Mouse (Mus musculus) CH12.LX (cell line): Measurements from ENCODE around the gene Crip1. TPM values are rescaled to one million over a fixed set of nuclear protein-coding genes. Genes with fewer than 3 reads are reported as not detected.

Experiments used
- DNase-seq: peaks from one replicate; pipeline ENCODE4 v3.0.0-alpha.2; 2013; ENCODE audit errors: extremely low read depth
- H3K27ac ChIP-seq: 2 replicates; pipeline ENCODE4 v1.5.1; 2012; ENCODE audit warnings: low read depth, mild to moderate bottlenecking, control low read depth, moderate library complexity; ENCODE audit not compliant: insufficient read depth
- H3K27me3 ChIP-seq: replicated peaks from 2 replicates; pipeline ENCODE3; 2012; ENCODE audit warnings: inconsistent platforms
- H3K36me3 ChIP-seq, 2 experiments: replicated peaks in 1 of 2; 2 replicates each; pipeline versions ENCODE3 to v1.6.1; 2012; ENCODE audit warnings: inconsistent platforms in 1 of 2, low read length in 1 of 2, mild to moderate bottlenecking in 1 of 2, mixed read lengths in 1 of 2, moderate library complexity in 1 of 2; ENCODE audit not compliant: control insufficient read depth in 1 of 2, insufficient read depth in 1 of 2
- H3K4me1 ChIP-seq, 2 experiments: 2 replicates each; pipeline ENCODE4 v1.6.1; 2012; ENCODE audit warnings: inconsistent platforms in 1 of 2, moderate library complexity in 1 of 2; ENCODE audit not compliant: insufficient read depth in 2 of 2, control insufficient read depth in 1 of 2
- H3K4me2 ChIP-seq: 2 replicates; pipeline ENCODE4 v1.6.1; 2012; ENCODE audit warnings: low read depth, mild to moderate bottlenecking, control low read depth; ENCODE audit not compliant: poor library complexity, insufficient read depth, severe bottlenecking
- H3K4me3 ChIP-seq, 3 experiments: fragments of 150-350 bp in 1 of 3; sonication (generic) in 1 of 3; replicated peaks in 1 of 3; 2 replicates each; pipeline versions ENCODE3 to v1.5.1; 2011 to 2012; ENCODE audit warnings: low read depth in 2 of 3, low read length in 2 of 3, mild to moderate bottlenecking in 2 of 3, moderate library complexity in 2 of 3, control low read depth in 1 of 3, improper control_type of control experiment in 1 of 3, inconsistent platforms in 1 of 3, mixed read lengths in 1 of 3; ENCODE audit not compliant: poor library complexity in 1 of 3
- H3K79me2 ChIP-seq: replicated peaks from 2 replicates; pipeline ENCODE4 v1.6.1; 2012; ENCODE audit warnings: mild to moderate bottlenecking, moderate library complexity; ENCODE audit not compliant: control insufficient read depth, poor library complexity, insufficient read depth, severe bottlenecking; ENCODE audit errors: extremely low read depth
- H3K9ac ChIP-seq: 2 replicates; pipeline ENCODE4 v1.6.1; 2012; ENCODE audit warnings: low read depth, mild to moderate bottlenecking, control low read depth, moderate library complexity; ENCODE audit not compliant: insufficient read depth
- H3K9me3 ChIP-seq: replicated peaks from 2 replicates; pipeline ENCODE3; 2012; ENCODE audit warnings: low read length, inconsistent platforms, mixed read lengths
- CHD1 ChIP-seq: IDR thresholded peaks from 2 replicates; pipeline ENCODE4 v1.6.1; 2012; ENCODE audit warnings: low read depth, low read length, improper control_type of control experiment, inconsistent platforms
- CHD2 ChIP-seq: IDR thresholded peaks from 2 replicates; pipeline ENCODE4 v1.6.1; 2011; ENCODE audit warnings: low read length, improper control_type of control experiment
- CTCF ChIP-seq, 2 experiments: IDR thresholded peaks in 1 of 2; conservative IDR thresholded peaks in 1 of 2; 2 replicates each; pipeline ENCODE4 v1.5.1; 2011 to 2012; ENCODE audit warnings: low read depth in 2 of 2, low read length in 2 of 2, improper control_type of control experiment in 1 of 2, inconsistent platforms in 1 of 2, mild to moderate bottlenecking in 1 of 2, moderate library complexity in 1 of 2
- EP300 ChIP-seq: IDR thresholded peaks from 2 replicates; pipeline ENCODE4 v1.6.1; 2011; ENCODE audit warnings: low read length, improper control_type of control experiment
- ETS1 ChIP-seq: conservative IDR thresholded peaks from 2 replicates; pipeline ENCODE4 v1.6.1; 2012; ENCODE audit warnings: low read depth, mild to moderate bottlenecking, inconsistent platforms, low read length, improper control_type of control experiment, moderate library complexity
- HCFC1 ChIP-seq: IDR thresholded peaks from 2 replicates; pipeline ENCODE4 v1.6.1; 2012; ENCODE audit warnings: low read depth, mild to moderate bottlenecking, inconsistent platforms, low read length, improper control_type of control experiment
- IRF4 ChIP-seq: IDR thresholded peaks from 2 replicates; pipeline ENCODE4 v1.6.1; 2014; ENCODE audit warnings: low read depth, mild to moderate bottlenecking, inconsistent platforms, low read length, improper control_type of control experiment
- JUN ChIP-seq: IDR thresholded peaks from 2 replicates; pipeline ENCODE4 v1.6.1; 2011; ENCODE audit warnings: low read depth, mild to moderate bottlenecking, low read length, improper control_type of control experiment, moderate library complexity; ENCODE audit not compliant: insufficient read depth
- MAX ChIP-seq: IDR thresholded peaks from 2 replicates; pipeline ENCODE4 v1.6.1; 2011; ENCODE audit warnings: low read length, improper control_type of control experiment
- MEF2A ChIP-seq: IDR thresholded peaks from 2 replicates; pipeline ENCODE4 v1.6.1; 2014; ENCODE audit warnings: low read depth, mild to moderate bottlenecking, inconsistent platforms, low read length, improper control_type of control experiment, borderline replicate concordance
- MXI1 ChIP-seq: IDR thresholded peaks from 2 replicates; pipeline ENCODE4 v1.6.1; 2011; ENCODE audit warnings: mild to moderate bottlenecking, low read depth, low read length, improper control_type of control experiment
- MYC ChIP-seq: IDR thresholded peaks from 2 replicates; pipeline ENCODE4 v1.6.1; 2011; ENCODE audit warnings: low read depth, mild to moderate bottlenecking, improper control_type of control experiment, low read length
- NELFE ChIP-seq: IDR thresholded peaks from 2 replicates; pipeline ENCODE4 v1.6.1; 2011; ENCODE audit warnings: low read depth, low read length, improper control_type of control experiment
- NRF1 ChIP-seq: IDR thresholded peaks from 2 replicates; pipeline ENCODE4 v1.6.1; 2014; ENCODE audit warnings: low read depth, mild to moderate bottlenecking, inconsistent platforms, low read length, improper control_type of control experiment, moderate library complexity
- PAX5 ChIP-seq: IDR thresholded peaks from 2 replicates; pipeline ENCODE4 v1.6.1; 2012; ENCODE audit warnings: low read length, inconsistent platforms, mixed read lengths
- POLR2A ChIP-seq: IDR thresholded peaks from 2 replicates; pipeline ENCODE4 v1.6.1; 2011; ENCODE audit warnings: low read depth, mild to moderate bottlenecking, improper control_type of control experiment, low read length
- POLR2AphosphoS2 ChIP-seq: IDR thresholded peaks from 2 replicates; pipeline ENCODE4 v1.6.1; 2011; ENCODE audit warnings: low read depth, low read length, improper control_type of control experiment
- SIN3A ChIP-seq: IDR thresholded peaks from 2 replicates; pipeline ENCODE4 v1.6.1; 2012; ENCODE audit warnings: low read length, improper control_type of control experiment, inconsistent platforms
- TBP ChIP-seq: conservative IDR thresholded peaks from 2 replicates; pipeline ENCODE4 v1.6.1; 2011; ENCODE audit warnings: low read depth, low read length, improper control_type of control experiment
- TCF12 ChIP-seq: IDR thresholded peaks from 2 replicates; pipeline ENCODE4 v1.6.1; 2014; ENCODE audit warnings: low read depth, mild to moderate bottlenecking, inconsistent platforms, low read length, improper control_type of control experiment
- UBTF ChIP-seq: IDR thresholded peaks from 2 replicates; pipeline ENCODE4 v1.6.1; 2012; ENCODE audit warnings: low read depth, mild to moderate bottlenecking, inconsistent platforms, low read length, improper control_type of control experiment, moderate library complexity
- ZKSCAN1 ChIP-seq: IDR thresholded peaks from 2 replicates; pipeline ENCODE4 v1.6.1; 2012; ENCODE audit warnings: low read depth, inconsistent platforms, low read length, improper control_type of control experiment, borderline replicate concordance
- ZMIZ1 ChIP-seq: IDR thresholded peaks from 2 replicates; pipeline ENCODE4 v1.6.1; 2012; ENCODE audit warnings: low read depth, mild to moderate bottlenecking, inconsistent platforms, low read length, improper control_type of control experiment
- ZNF384 ChIP-seq: IDR thresholded peaks from 2 replicates; pipeline ENCODE4 v1.6.1; 2012; ENCODE audit warnings: low read depth, low read length, improper control_type of control experiment, inconsistent platforms
- dilution Hi-C: fragments of 300-500 bp; cut with MboI; formaldehyde crosslinking; loops from 2 replicates; pipeline ENCODE4 v1.14.3; 2020; ENCODE audit warnings: low sequenced_read_pairs; ENCODE audit not compliant: extremely low pct_unique_long_range_greater_than_20kb, extremely low pct_ligation_motif_present
- in situ Hi-C: fragments of 300-500 bp; cut with MboI; formaldehyde crosslinking; loops from 3 replicates; pipeline ENCODE4 v1.14.3; 2019; ENCODE audit warnings: low sequenced_read_pairs, low pct_ligation_motif_present, low pct_unique_long_range_greater_than_20kb, mixed read lengths
- polyA plus RNA-seq: library from polyadenylated mRNA; unstranded; fragments of >175 nt; gene quantifications from 2 replicates; pipeline ENCODE4 v1.2.1, GENCODE M21; 2012; ENCODE audit warnings: low read depth; ENCODE audit not compliant: insufficient read length
- total RNA-seq, 2 experiments: library from RNA; depleted of rRNA; stranded (reverse); fragments of 300-350 nt in 1 of 2; fragments of >200 nt in 1 of 2; gene quantifications; 2 replicates each; pipeline ENCODE4 v1.2.3; 2012 to 2014

The Crip1 gene
- total and polyA plus RNA-seq, 3 experiments = 2.0 to 77.2 (median 2.8) TPM

DNA sequence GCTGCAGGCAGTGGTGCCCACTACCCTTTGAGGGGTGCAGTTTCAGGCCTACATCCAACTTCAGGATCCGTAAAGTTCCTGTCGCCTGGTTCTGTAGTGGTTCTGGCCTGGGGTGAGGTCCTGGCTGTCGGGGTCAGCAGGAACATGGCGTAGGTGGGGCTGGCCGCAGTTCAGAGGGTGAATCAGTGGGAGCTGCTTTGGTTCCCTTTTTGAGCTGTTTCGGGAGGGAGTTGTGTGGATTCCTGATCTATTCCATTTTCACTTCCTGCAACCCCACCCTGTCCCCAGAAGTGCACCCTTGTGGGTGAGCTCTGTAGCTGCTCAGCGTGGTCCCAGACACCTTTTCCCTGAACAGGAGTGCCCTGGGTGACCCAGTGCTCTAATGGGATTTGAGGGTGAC lies 7.9 kb downstream of the Crip1 start:
- Histone ChIP-seq H3K27ac (no peak overlapping the region), H3K27me3 (peaks cover 60% of the 10 kb centered on the region), H3K9ac (no peak overlapping the region), H3K4me2 (no peak overlapping the region), H3K9me3 (no peaks in the 10 kb centered on the region), H3K4me1 (peaks cover 5 to 18% of the 10 kb centered on the region in 2 experiments; a peak in 2 of 4 replicates), H3K79me2 (no peaks in the 10 kb centered on the region), H3K36me3 (peaks cover 4 to 11% of the 10 kb centered on the region in 2 experiments), H3K4me3 (no peak overlapping the region)
- dilution Hi-C loops = no loop called here
- TF ChIP-seq CHD1 (no peak), ZKSCAN1 (no peak), CTCF (conservative IDR thresholded peaks at IDR 0.05 in 1 of 2, IDR thresholded peaks at IDR 0.05 in 1 of 2; ENCODE audit: low read depth in 2 of 2, low read length in 2 of 2) (no peak), JUN (no peak), TBP (no peak), HCFC1 (no peak), NRF1 (no peak), POLR2A (no peak), NELFE (no peak), MAX (no peak), MXI1 (no peak), POLR2AphosphoS2 (no peak), TCF12 (no peak), ETS1 (no peak), EP300 (no peak), PAX5 (no peak), MEF2A (no peak), CHD2 (no peak), UBTF (no peak)
- DNase-seq = no peak
- in situ Hi-C loops = loop anchor here (5.0 kb wide), 1 partner anchor 137 kb away; no protein-coding TSS in a partner anchor

DNA sequence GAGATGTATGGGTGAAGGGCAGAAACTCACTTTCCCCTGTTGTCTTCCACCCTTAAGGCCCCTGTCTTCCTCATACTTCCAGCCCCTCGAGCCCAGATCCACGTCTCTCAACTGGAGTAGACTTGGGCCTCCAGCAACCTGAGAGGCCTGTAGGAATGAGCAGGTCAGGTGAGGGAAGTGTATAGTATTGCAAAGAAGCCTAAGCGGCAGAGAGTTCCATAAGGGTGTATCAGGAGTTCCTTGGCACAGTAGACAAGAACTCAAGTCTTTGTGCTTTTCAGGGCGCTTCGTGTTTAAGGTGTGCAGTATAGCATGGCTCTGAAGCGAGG lies 8.6 kb downstream of the Crip1 start:
- Histone ChIP-seq H3K4me1 (peaks cover 11 to 22% of the 10 kb centered on the region in 2 experiments; a peak in 3 of 4 replicates), H3K9ac (no peak overlapping the region)
- dilution Hi-C loops = no loop called here

More for the DNA sequence above, 8.6 kb downstream of the Crip1 start:
- peak overlapping the region in 2 of 3 experiments; percentile 41 to 58 for H3K4me3 ChIP-seq
- no peak for DNase-seq
- in situ Hi-C loops = loop anchor here (5.0 kb wide), 2 partner anchors 58 to 137 kb away; no protein-coding TSS in a partner anchor
- H3K4me2 ChIP-seq = 0 out of 2 replicates have a peak overlapping the region, but pooled peaks have one; percentile 52
- peaks cover 52% of the 10 kb centered on the region for H3K27me3 ChIP-seq
- no peaks in the 10 kb centered on the region for H3K79me2 ChIP-seq
- TF ChIP-seq TBP (no peak), CHD1 (no peak), MYC (no peak), ZMIZ1 (no peak), SIN3A (no peak), ZNF384 (no peak), IRF4 (no peak), UBTF (no peak), MXI1 (no peak)
- no peak overlapping the region for H3K27ac ChIP-seq
- H3K36me3 ChIP-seq = peaks cover 4 to 17% of the 10 kb centered on the region in 2 experiments
- no peaks in the 10 kb centered on the region for H3K9me3 ChIP-seq
